Mouse (Mus musculus): ENCODE measurements around the gene Ip6k2. TPM values are rescaled to one million over a fixed set of nuclear protein-coding genes. Genes with fewer than 3 reads are reported as not detected.
A peak's percentile ranks its signal among the peaks of the same experiment; 100 is the strongest.

Gene Ip6k2
- polyA plus RNA-seq, 1 experiment, result 53.8 TPM

- WGBS, result 86% methylated on average over 5 of the region's 5 CpGs
- Histone ChIP-seq H3K27me3 (ENCODE audit: control insufficient read depth, insufficient read depth, low read length) (no peaks in the 10 kb centered on the region), H3K36me3 (ENCODE audit: control insufficient read depth, insufficient read depth, low read length) (peaks cover 40% of the 10 kb centered on the region), H3K27ac (ENCODE audit: insufficient read depth, low read depth, low read length) (no peak overlapping the region), H3K4me1 (ENCODE audit: control insufficient read depth, insufficient read depth, insufficient read length, low read length) (peaks cover 7% of the 10 kb centered on the region; the same call in 1 of the 2 replicates), H3K4me3 (ENCODE audit: low read depth, low read length) (no peak overlapping the region)
- TF ChIP-seq POLR2A (IDR thresholded peaks at IDR 0.05; ENCODE audit: low read depth, low read length) (no peak), CTCF (IDR thresholded peaks at IDR 0.05; ENCODE audit: extremely low read depth, insufficient read length, insufficient replicate concordance, low read depth, low read length) (no peak)
Observed at GRCm38 (mm10) chr9:108810516-108810915, 26.9 kb downstream of the Ip6k2 start.

GRCm38 (mm10) chr9:108815557-108815956 is 32.0 kb downstream of the Ip6k2 start:
- no peak overlapping the region for H3K4me3 ChIP-seq (ENCODE audit: low read depth, low read length)
- peaks cover 34% of the 10 kb centered on the region for H3K36me3 ChIP-seq (ENCODE audit: control insufficient read depth, insufficient read depth, low read length)
- H3K27me3 ChIP-seq (ENCODE audit: control insufficient read depth, insufficient read depth, low read length), result no peaks in the 10 kb centered on the region
- 88% methylated on average over 7 of the region's 7 CpGs for WGBS
- TF ChIP-seq CTCF (IDR thresholded peaks at IDR 0.05; ENCODE audit: extremely low read depth, insufficient read length, insufficient replicate concordance, low read depth, low read length) (no peak), POLR2A (IDR thresholded peaks at IDR 0.05; ENCODE audit: low read depth, low read length) (no peak)
- H3K4me1 ChIP-seq (ENCODE audit: control insufficient read depth, insufficient read depth, insufficient read length, low read length), result no peaks in the 10 kb centered on the region
- no peak overlapping the region for H3K27ac ChIP-seq (ENCODE audit: insufficient read depth, low read depth, low read length)

GRCm38 (mm10) chr9:108819495-108819894 is 35.9 kb downstream of the Ip6k2 start:
- peaks cover 14% of the 10 kb centered on the region for H3K36me3 ChIP-seq (ENCODE audit: control insufficient read depth, insufficient read depth, low read length)
- no peak overlapping the region for H3K27ac ChIP-seq (ENCODE audit: insufficient read depth, low read depth, low read length)
- H3K4me3 ChIP-seq (ENCODE audit: low read depth, low read length), result no peak overlapping the region
- peak; percentile 77; the same call in 1 of the 2 replicates for TF ChIP-seq CTCF (IDR thresholded peaks at IDR 0.05; ENCODE audit: extremely low read depth, insufficient read length, insufficient replicate concordance, low read depth, low read length)
- TF ChIP-seq POLR2A (IDR thresholded peaks at IDR 0.05; ENCODE audit: low read depth, low read length), result no peak
- H3K27me3 ChIP-seq (ENCODE audit: control insufficient read depth, insufficient read depth, low read length), result peaks cover 11% of the 10 kb centered on the region
- H3K4me1 ChIP-seq (ENCODE audit: control insufficient read depth, insufficient read depth, insufficient read length, low read length), result no peaks in the 10 kb centered on the region
- 71% methylated on average over 3 of the region's 3 CpGs for WGBS

- H3K27me3 ChIP-seq (ENCODE audit: control insufficient read depth, insufficient read depth, low read length), result peaks cover 17% of the 10 kb centered on the region
- 61% methylated on average over 5 of the region's 5 CpGs for WGBS
- H3K4me3 ChIP-seq (ENCODE audit: low read depth, low read length), result no peak overlapping the region
- no peak for TF ChIP-seq POLR2A (IDR thresholded peaks at IDR 0.05; ENCODE audit: low read depth, low read length)
- no peak for TF ChIP-seq CTCF (IDR thresholded peaks at IDR 0.05; ENCODE audit: extremely low read depth, insufficient read length, insufficient replicate concordance, low read depth, low read length)
- no peak overlapping the region for H3K27ac ChIP-seq (ENCODE audit: insufficient read depth, low read depth, low read length)
- H3K4me1 ChIP-seq (ENCODE audit: control insufficient read depth, insufficient read depth, insufficient read length, low read length), result no peaks in the 10 kb centered on the region
- peaks cover 9% of the 10 kb centered on the region for H3K36me3 ChIP-seq (ENCODE audit: control insufficient read depth, insufficient read depth, low read length)
Observed at GRCm38 (mm10) chr9:108820077-108820476, 36.5 kb downstream of the Ip6k2 start.

- Histone ChIP-seq H3K4me3 (ENCODE audit: low read depth, low read length) (no peak overlapping the region), H3K27ac (ENCODE audit: insufficient read depth, low read depth, low read length) (no peak overlapping the region), H3K36me3 (ENCODE audit: control insufficient read depth, insufficient read depth, low read length) (no peaks in the 10 kb centered on the region), H3K27me3 (ENCODE audit: control insufficient read depth, insufficient read depth, low read length) (peaks cover 37% of the 10 kb centered on the region), H3K4me1 (ENCODE audit: control insufficient read depth, insufficient read depth, insufficient read length, low read length) (peaks cover 9% of the 10 kb centered on the region)
- TF ChIP-seq CTCF (IDR thresholded peaks at IDR 0.05; ENCODE audit: extremely low read depth, insufficient read length, insufficient replicate concordance, low read depth, low read length), result no peak
- no peak for TF ChIP-seq POLR2A (IDR thresholded peaks at IDR 0.05; ENCODE audit: low read depth, low read length)
- 7% methylated on average over 25 of the region's 25 CpGs for WGBS
Observed at GRCm38 (mm10) chr9:108824144-108824685, 40.6 kb downstream of the Ip6k2 start.

- TF ChIP-seq POLR2A (IDR thresholded peaks at IDR 0.05; ENCODE audit: low read depth, low read length), result no peak
- TF ChIP-seq CTCF (IDR thresholded peaks at IDR 0.05; ENCODE audit: extremely low read depth, insufficient read length, insufficient replicate concordance, low read depth, low read length), result no peak
- H3K27ac ChIP-seq (ENCODE audit: insufficient read depth, low read depth, low read length), result no peak overlapping the region
- WGBS, result 5% methylated on average over 31 of the region's 31 CpGs
- peaks cover 9% of the 10 kb centered on the region for H3K4me1 ChIP-seq (ENCODE audit: control insufficient read depth, insufficient read depth, insufficient read length, low read length)
- no peak overlapping the region for H3K4me3 ChIP-seq (ENCODE audit: low read depth, low read length)
- H3K27me3 ChIP-seq (ENCODE audit: control insufficient read depth, insufficient read depth, low read length), result peaks cover 37% of the 10 kb centered on the region
- no peaks in the 10 kb centered on the region for H3K36me3 ChIP-seq (ENCODE audit: control insufficient read depth, insufficient read depth, low read length)
Observed at GRCm38 (mm10) chr9:108824755-108825413, 41.3 kb downstream of the Ip6k2 start.

GRCm38 (mm10) chr9:108825820-108826699 is 42.5 kb downstream of the Ip6k2 start, which contains the start of gene Celsr3:
Gene Celsr3, plus strand, starts transcription at chr9:108826320.
- 4% methylated on average over 64 of the region's 70 CpGs for WGBS
- peaks cover 37% of the 10 kb centered on the region for H3K27me3 ChIP-seq (ENCODE audit: control insufficient read depth, insufficient read depth, low read length)
- peak within 1 kb of the TSS; percentile 51 for H3K4me3 ChIP-seq (ENCODE audit: low read depth, low read length)

More at GRCm38 (mm10) chr9:108825820-108826699, 42.5 kb downstream of the Ip6k2 start, which contains the start of gene Celsr3:
- Histone ChIP-seq H3K27ac (ENCODE audit: insufficient read depth, low read depth, low read length) (no peak within 1 kb of the TSS), H3K36me3 (ENCODE audit: control insufficient read depth, insufficient read depth, low read length) (no peaks in the 10 kb centered on the region), H3K4me1 (ENCODE audit: control insufficient read depth, insufficient read depth, insufficient read length, low read length) (peaks cover 9% of the 10 kb centered on the region)
- TF ChIP-seq CTCF (IDR thresholded peaks at IDR 0.05; ENCODE audit: extremely low read depth, insufficient read length, insufficient replicate concordance, low read depth, low read length), result no peak
- TF ChIP-seq POLR2A (IDR thresholded peaks at IDR 0.05; ENCODE audit: low read depth, low read length), result no peak

Data from small intestine, adult 2 months (tissue).